Mouse (Mus musculus) gastrocnemius, postnatal 25 days (tissue): Measurements from ENCODE around the gene Nrg3. TPM values are rescaled to one million over a fixed set of nuclear protein-coding genes. Genes with fewer than 3 reads are reported as not detected.

Experiments used
- DNase-seq: peaks from one replicate; pipeline ENCODE4 v3.0.0; 2022
- total RNA-seq, 2 experiments: library from RNA; stranded (reverse); gene quantifications; 1 replicate in 1 of 2; 2 replicates in 1 of 2; pipeline ENCODE4 v1.2.3; 2021

Gene Nrg3
- total RNA-seq, 2 experiments from 2014 or later, result not detected

DNA sequence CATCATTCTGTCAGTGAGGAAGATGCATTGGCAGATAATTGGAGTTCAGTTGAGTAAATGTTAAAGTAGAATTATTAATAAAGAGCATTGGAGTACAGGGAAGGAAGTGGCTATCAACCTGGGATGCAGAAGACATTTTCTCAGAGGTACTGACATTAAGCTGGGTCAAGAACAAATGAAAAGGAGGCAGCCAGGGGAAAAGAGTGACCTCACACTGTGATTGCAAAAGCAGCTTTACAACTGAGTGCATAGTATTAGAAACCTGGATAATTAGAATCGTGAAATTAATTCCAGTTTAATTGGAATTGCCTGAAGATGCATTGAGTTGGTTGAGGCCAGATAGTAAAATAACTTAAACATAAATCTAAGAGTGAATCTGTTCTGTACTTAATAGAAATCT lies 535.4 kb downstream of the Nrg3 start:
- DNase-seq, result no peak

- DNase-seq, result no peak
Observed at GRCm38 (mm10) chr14:38936483-38937054, 536.3 kb downstream of the Nrg3 start.

- DNase-seq, result no peak
Observed at GRCm38 (mm10) chr14:38923652-38924051, 549.2 kb downstream of the Nrg3 start.

DNA sequence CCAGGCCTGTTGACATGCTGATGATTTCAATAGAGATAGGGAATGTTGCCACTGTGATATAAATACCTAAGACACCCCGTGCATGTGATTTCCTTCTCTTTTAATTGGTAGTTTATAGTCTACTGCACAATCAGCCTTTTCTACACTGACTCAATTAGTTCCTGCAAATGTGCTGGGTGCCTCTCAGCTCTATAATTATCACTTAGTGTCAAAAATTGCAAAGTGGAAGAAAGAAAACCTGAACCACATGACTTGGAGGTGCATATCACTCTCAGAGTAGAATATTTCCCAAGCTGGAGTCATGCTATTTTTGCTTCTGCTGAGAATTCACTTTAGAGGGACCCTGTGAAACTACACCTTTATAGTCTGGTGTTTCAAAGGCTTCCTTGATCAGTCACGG lies 552.1 kb downstream of the Nrg3 start:
- DNase-seq, result no peak

DNA sequence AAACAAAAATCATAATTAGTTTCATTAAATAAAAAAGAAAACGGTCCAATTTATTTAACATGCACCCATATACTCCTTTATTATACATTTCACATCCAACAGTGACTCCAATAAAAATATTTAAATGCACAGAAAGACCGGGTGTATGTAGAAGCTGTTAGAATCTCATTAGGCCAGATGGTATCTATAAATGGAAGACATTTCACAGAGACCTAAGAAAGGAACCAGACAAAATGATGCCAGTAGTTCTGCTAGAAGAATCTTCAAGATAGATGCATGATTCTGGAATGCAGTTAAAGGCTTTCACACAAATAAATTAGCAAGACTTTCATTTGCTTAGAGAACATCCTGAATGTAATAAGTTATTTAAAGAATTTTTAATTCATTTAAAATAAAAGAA lies 602.3 kb downstream of the Nrg3 start:
- no peak for DNase-seq

GRCm38 (mm10) chr14:38847566-38847965 lies 625.3 kb downstream of the Nrg3 start:
- DNase-seq, result no peak

- DNase-seq, result no peak
Observed at GRCm38 (mm10) chr14:38847091-38847490, 625.8 kb downstream of the Nrg3 start.

DNA sequence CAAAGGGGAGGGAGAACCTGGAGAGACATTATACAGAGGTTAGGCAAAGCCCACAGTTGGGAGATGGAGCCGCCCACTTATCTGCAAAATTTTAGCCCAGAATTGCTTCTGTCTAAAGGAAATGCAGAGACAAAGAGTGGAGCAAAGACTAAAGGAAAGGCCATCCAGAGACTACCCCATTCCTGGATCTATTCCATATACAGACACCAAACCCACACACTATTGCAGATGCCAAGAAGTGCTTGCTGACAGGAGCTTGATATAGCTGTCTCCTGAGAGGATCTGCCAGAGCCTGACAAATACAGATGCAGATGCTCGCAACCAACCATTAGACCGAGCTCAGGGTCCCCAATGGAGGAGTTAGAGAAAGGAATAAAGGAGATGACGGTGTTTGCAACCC lies 637.9 kb downstream of the Nrg3 start:
- DNase-seq, result no peak

GRCm38 (mm10) chr14:38824891-38825290 lies 648.0 kb downstream of the Nrg3 start:
- DNase-seq, result no peak

DNA sequence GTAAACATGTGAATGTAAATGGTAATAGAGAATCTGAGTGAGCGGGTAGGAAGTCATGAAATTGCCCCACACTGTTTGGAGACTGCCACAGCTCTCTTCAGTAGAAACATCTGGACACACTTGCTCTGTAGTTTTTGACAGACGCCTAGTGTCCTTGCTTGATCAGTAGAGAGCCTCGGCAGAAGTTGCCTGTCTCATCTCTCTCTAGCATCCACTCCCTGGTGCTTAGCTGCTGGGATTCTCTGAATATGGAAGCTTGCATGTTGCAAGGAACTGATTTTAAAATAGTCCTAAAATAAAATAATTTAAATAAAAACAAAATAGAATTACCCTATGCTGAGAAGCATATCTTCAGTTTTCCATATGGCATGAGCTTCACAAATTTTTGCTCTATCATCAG lies 675.9 kb downstream of the Nrg3 start:
- no peak for DNase-seq

DNA sequence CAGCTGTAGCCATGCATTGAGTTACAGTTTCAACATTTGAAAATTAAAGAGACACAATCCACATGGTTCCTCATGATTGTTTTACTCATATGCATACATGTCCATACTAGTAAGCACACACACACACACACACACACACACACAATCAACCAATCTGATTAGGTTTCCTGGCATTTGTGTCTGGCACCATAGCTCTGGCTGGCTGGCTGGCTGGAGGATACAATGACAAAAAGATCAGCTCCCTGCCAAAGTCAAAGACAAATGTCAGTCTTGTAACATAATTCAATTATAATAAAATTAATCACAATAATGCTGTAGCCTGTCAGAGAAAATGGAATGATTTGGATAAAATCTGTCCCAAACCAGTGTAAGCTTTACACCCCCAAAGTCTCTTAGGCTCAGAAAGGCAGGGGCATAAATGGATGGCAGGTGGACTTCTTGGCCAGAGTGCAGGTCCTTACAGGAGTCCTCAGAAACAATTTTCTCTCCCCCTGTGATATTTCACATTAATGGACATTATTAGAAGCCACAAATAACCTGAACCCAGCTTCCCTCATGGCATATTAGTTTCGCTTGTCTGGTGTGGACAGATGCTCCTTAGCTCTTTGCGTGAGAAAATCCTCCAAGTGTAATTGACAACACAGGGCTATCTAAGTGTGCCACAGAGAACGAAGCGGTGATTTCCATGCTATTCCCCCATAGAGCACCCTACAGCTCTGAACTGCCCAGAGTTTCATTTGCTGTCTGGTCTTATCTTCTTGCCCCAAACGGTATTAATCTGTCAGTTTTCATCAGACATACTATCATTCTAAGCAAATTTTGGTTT lies 697.4 kb downstream of the Nrg3 start:
- no peak for DNase-seq

DNA sequence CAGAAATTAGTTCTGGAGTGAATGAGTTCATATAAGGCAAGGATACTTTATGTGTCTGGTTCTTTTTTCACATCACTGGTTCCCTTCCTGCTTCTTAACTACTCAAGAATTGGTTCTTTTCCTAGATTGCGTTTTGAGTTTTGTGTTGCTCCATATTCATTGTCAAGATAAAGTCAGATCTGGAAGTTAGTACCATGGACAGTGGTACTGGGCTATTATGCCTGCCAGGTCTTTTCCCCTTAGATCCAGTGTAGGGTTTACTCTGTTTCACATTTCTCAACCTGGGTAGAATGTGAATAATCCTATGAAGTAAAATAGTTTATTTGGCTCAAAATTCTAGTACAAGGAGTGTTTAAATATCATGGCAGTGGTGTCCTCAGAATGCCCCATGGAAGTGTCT lies 698.1 kb downstream of the Nrg3 start:
- DNase-seq, result no peak

DNA sequence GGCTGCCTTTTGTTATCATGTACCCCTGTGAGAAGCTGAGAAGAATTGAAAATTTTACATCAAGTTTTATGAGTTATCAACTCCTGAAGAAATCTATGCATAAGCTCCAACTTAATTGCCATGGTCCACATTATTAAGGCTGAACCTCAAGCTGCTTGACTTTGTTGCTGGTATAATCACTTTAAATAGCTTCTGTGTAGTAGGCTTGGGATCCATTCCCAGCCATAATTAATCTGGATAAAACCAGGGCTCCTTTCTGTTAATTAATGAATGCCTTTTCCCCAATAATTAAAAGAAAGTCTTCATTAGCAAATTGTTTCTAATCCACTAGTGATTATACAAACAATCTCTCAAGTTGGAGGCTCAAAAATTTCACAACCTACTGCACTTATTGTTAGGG lies 742.4 kb downstream of the Nrg3 start:
- no peak for DNase-seq

DNA sequence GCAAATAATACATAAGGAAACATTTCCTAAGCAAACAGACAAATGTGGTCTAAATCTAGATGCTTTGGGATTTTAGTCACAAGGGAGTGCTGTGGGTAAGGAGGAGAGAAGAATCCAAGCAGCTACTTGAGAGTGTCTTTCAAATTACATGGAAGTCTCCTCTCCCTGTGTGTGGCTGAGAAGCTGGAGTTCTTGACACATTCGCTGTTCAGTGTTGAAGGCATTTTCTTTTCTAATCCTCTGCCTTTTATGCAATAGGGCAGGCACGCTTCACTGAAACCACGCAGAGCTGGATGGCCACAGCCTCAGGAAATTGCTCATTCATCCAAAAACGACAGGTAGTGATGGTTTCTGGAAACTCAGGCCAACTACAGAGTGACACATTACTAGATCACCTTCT lies 769.0 kb downstream of the Nrg3 start:
- no peak for DNase-seq

- DNase-seq, result no peak
Observed at GRCm38 (mm10) chr14:38702596-38703393, 770.1 kb downstream of the Nrg3 start.

- no peak for DNase-seq
Observed at GRCm38 (mm10) chr14:38701413-38701812, 771.5 kb downstream of the Nrg3 start.

DNA sequence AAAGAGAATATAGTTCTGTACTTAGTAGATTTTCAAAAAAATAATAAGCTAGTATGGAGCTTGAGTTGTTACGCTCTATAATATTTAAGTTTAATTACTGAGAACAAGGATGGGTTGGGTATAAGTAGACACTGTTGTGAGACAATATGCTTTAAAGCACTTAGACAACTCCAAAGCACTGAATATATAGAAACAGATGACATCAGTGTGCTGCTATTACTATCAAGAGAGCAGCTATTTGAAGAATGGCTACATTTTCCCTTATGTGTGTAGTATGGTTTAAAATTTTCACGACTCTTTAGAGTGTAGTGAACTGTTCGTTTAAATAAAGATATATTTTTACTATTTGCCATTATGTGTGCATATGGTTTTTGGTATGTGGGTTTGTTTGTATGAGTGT lies 771.9 kb downstream of the Nrg3 start:
- DNase-seq, result no peak

DNA sequence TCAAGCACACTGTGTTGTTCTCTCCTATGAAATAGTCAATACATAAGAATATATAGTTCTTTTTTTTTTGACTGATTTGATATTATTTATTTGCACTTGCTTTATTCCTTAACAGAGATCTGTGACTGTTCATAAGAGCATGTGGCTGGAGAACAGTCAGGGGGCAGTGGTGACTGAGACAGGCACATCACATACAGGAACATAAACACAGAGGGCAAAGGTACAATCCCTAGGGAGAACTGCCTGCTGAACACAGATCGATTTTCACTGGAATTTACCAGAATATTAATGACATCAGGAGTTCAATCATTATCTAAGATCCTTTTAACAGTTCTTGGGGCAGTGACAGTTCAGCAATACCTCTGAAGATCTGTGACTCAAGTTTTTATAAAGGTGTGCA lies 812.9 kb downstream of the Nrg3 start:
- no peak for DNase-seq

DNA sequence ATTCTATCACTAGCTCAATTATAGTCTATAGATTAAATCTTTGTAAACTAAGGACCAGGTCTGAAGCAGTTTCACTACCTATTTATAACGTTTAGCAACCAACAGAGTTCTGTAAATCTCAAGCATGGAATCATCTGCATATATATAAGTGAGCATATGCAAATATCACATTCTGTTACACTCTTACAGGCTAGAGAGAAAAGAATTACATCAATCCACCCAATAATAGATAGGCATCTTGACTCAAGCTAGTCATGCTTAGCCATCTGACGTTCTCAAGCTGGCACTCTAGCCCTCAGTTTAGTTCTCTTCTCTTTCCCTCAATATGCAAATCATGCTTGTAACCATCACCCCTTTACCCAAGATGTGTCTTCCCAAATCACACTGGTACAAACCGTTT lies 835.8 kb downstream of the Nrg3 start:
- no peak for DNase-seq

- no peak for DNase-seq
Observed at GRCm38 (mm10) chr14:38630114-38630513, 842.8 kb downstream of the Nrg3 start.

GRCm38 (mm10) chr14:38629671-38630070 lies 843.2 kb downstream of the Nrg3 start:
- DNase-seq, result no peak

GRCm38 (mm10) chr14:38628862-38629619 lies 843.8 kb downstream of the Nrg3 start:
- DNase-seq, result no peak

- DNase-seq, result no peak
Observed at GRCm38 (mm10) chr14:38616969-38617368, 855.9 kb downstream of the Nrg3 start.
